Mouse (Mus musculus) erythroblast, embryonic 14.5 days (primary cell): Measurements from ENCODE around the gene Insyn1. TPM values are rescaled to one million over a fixed set of nuclear protein-coding genes. Genes with fewer than 3 reads are reported as not detected.

Experiments used
- H3K27me3 ChIP-seq: 2 replicates; pipeline ENCODE4 v1.6.1; 2012; ENCODE audit warnings: inconsistent platforms; ENCODE audit not compliant: control insufficient read depth
- H3K36me3 ChIP-seq: 2 replicates; pipeline ENCODE4 v1.6.1; 2012; ENCODE audit warnings: mild to moderate bottlenecking, inconsistent platforms; ENCODE audit not compliant: control insufficient read depth
- H3K4me1 ChIP-seq: 2 replicates; pipeline ENCODE4 v1.6.1; 2012; ENCODE audit warnings: inconsistent platforms; ENCODE audit not compliant: control insufficient read depth
- H3K4me3 ChIP-seq: replicated peaks from 2 replicates; pipeline ENCODE3; 2012; ENCODE audit warnings: moderate library complexity, mild to moderate bottlenecking, inconsistent platforms
- H3K9me3 ChIP-seq: 2 replicates; pipeline ENCODE4 v1.6.1; 2012; ENCODE audit warnings: low read length, inconsistent platforms, mixed read lengths; ENCODE audit not compliant: control insufficient read depth
- GATA1 ChIP-seq: IDR thresholded peaks from 2 replicates; pipeline ENCODE4 v1.6.1; 2012; ENCODE audit warnings: low read length, inconsistent platforms, mixed read lengths
- TAL1 ChIP-seq: IDR thresholded peaks from 3 replicates; pipeline ENCODE4 v1.6.1; 2012; ENCODE audit warnings: low read length, inconsistent platforms, mixed read lengths
- polyA plus RNA-seq: library from polyadenylated mRNA; stranded (reverse); fragments of >175 nt; gene quantifications from 2 replicates; pipeline ENCODE4 v1.2.3, GENCODE M21; 2012

Gene Insyn1
- polyA plus RNA-seq, 1 experiment, result not detected

- H3K27me3 ChIP-seq, result no peaks in the 10 kb centered on the region
- H3K4me3 ChIP-seq, result no peak overlapping the region
- no peaks in the 10 kb centered on the region for H3K9me3 ChIP-seq
- H3K36me3 ChIP-seq, result no peaks in the 10 kb centered on the region
- no peaks in the 10 kb centered on the region for H3K4me1 ChIP-seq
- TF ChIP-seq TAL1 (no peak), GATA1 (no peak)
Observed at GRCm38 (mm10) chr9:58500946-58501345, 12.5 kb downstream of the Insyn1 start.

- Histone ChIP-seq H3K36me3 (no peaks in the 10 kb centered on the region), H3K4me3 (no peak overlapping the region), H3K27me3 (no peaks in the 10 kb centered on the region), H3K4me1 (no peaks in the 10 kb centered on the region), H3K9me3 (no peaks in the 10 kb centered on the region)
- TF ChIP-seq TAL1, result no peak
- no peak for TF ChIP-seq GATA1
Observed at GRCm38 (mm10) chr9:58507216-58508005, 19.0 kb downstream of the Insyn1 start.

- no peak for TF ChIP-seq TAL1
- no peak for TF ChIP-seq GATA1
- H3K36me3 ChIP-seq, result no peaks in the 10 kb centered on the region
- no peak overlapping the region for H3K4me3 ChIP-seq
- no peaks in the 10 kb centered on the region for H3K4me1 ChIP-seq
- no peaks in the 10 kb centered on the region for H3K9me3 ChIP-seq
- H3K27me3 ChIP-seq, result no peaks in the 10 kb centered on the region
Observed at GRCm38 (mm10) chr9:58510452-58510851, 22.0 kb downstream of the Insyn1 start.

GRCm38 (mm10) chr9:58513749-58514148, 25.3 kb downstream of the Insyn1 start:
- TF ChIP-seq TAL1, result no peak
- no peak for TF ChIP-seq GATA1
- Histone ChIP-seq H3K4me1 (no peaks in the 10 kb centered on the region), H3K9me3 (no peaks in the 10 kb centered on the region), H3K27me3 (no peaks in the 10 kb centered on the region), H3K4me3 (no peak overlapping the region), H3K36me3 (no peaks in the 10 kb centered on the region)

GRCm38 (mm10) chr9:58516480-58516879, 28.1 kb downstream of the Insyn1 start:
- H3K4me3 ChIP-seq, result no peak overlapping the region
- H3K4me1 ChIP-seq, result no peaks in the 10 kb centered on the region
- TF ChIP-seq TAL1 (no peak), GATA1 (no peak)
- H3K27me3 ChIP-seq, result no peaks in the 10 kb centered on the region
- no peaks in the 10 kb centered on the region for H3K36me3 ChIP-seq
- H3K9me3 ChIP-seq, result no peaks in the 10 kb centered on the region

GRCm38 (mm10) chr9:58517866-58518750, 29.7 kb downstream of the Insyn1 start:
- H3K4me3 ChIP-seq, result no peak overlapping the region
- no peaks in the 10 kb centered on the region for H3K36me3 ChIP-seq
- no peaks in the 10 kb centered on the region for H3K4me1 ChIP-seq
- no peaks in the 10 kb centered on the region for H3K9me3 ChIP-seq
- H3K27me3 ChIP-seq, result no peaks in the 10 kb centered on the region
- TF ChIP-seq TAL1, result no peak
- no peak for TF ChIP-seq GATA1

- Histone ChIP-seq H3K36me3 (no peaks in the 10 kb centered on the region), H3K9me3 (no peaks in the 10 kb centered on the region), H3K27me3 (no peaks in the 10 kb centered on the region), H3K4me1 (no peaks in the 10 kb centered on the region), H3K4me3 (no peak overlapping the region)
- TF ChIP-seq TAL1, result no peak
- TF ChIP-seq GATA1, result no peak
Observed at GRCm38 (mm10) chr9:58519953-58520352, 31.6 kb downstream of the Insyn1 start.

- Histone ChIP-seq H3K36me3 (no peaks in the 10 kb centered on the region), H3K9me3 (no peaks in the 10 kb centered on the region), H3K4me3 (no peak overlapping the region), H3K4me1 (no peaks in the 10 kb centered on the region), H3K27me3 (no peaks in the 10 kb centered on the region)
- TF ChIP-seq TAL1, result no peak
- no peak for TF ChIP-seq GATA1
Observed at GRCm38 (mm10) chr9:58520816-58521581, 32.6 kb downstream of the Insyn1 start.

- H3K36me3 ChIP-seq, result no peaks in the 10 kb centered on the region
- H3K4me3 ChIP-seq, result no peak overlapping the region
- TF ChIP-seq GATA1 (no peak), TAL1 (no peak)
- no peaks in the 10 kb centered on the region for H3K27me3 ChIP-seq
- H3K9me3 ChIP-seq, result no peaks in the 10 kb centered on the region
- H3K4me1 ChIP-seq, result no peaks in the 10 kb centered on the region
Observed at GRCm38 (mm10) chr9:58521883-58522423, 33.5 kb downstream of the Insyn1 start.
